Mouse (Mus musculus) naive thymus-derived CD4-positive, alpha-beta T cell, adult 2 months (primary cell): ENCODE data around the gene Nipal4.

Source experiments
- DNase-seq: peaks from one replicate; pipeline ENCODE4 v3.0.0-alpha.2; 2011; ENCODE audit warnings: low read depth

Nipal4 gene

GRCm38 (mm10) chr11:46115011-46115410 lies 51.3 kb downstream of the Nipal4 start:
- no peak for DNase-seq

GRCm38 (mm10) chr11:46114221-46114620 lies 52.1 kb downstream of the Nipal4 start:
- no peak for DNase-seq

GRCm38 (mm10) chr11:46113211-46113610 lies 53.1 kb downstream of the Nipal4 start:
- DNase-seq: no peak

GRCm38 (mm10) chr11:46110945-46111287 lies 55.4 kb downstream of the Nipal4 start:
- no peak for DNase-seq

- no peak for DNase-seq
These were observed 56.0 kb downstream of the Nipal4 start for GRCm38 (mm10) chr11:46110156-46110944.

GRCm38 (mm10) chr11:46109206-46109605 lies 57.1 kb downstream of the Nipal4 start:
- no peak for DNase-seq

GRCm38 (mm10) chr11:46107046-46107445 lies 59.3 kb downstream of the Nipal4 start:
- no peak for DNase-seq

- DNase-seq: no peak
These were observed 64.2 kb downstream of the Nipal4 start for GRCm38 (mm10) chr11:46102107-46102506.
